Mouse (Mus musculus) left cerebral cortex, adult 2 months (tissue): ENCODE data around the gene Ccn1. TPM values are rescaled to one million over a fixed set of nuclear protein-coding genes. Genes with fewer than 3 reads are reported as not detected.

Source experiments
- DNase-seq, 2 experiments: peaks; one replicate each; pipeline ENCODE4 v3.0.0; 2021 to 2022; ENCODE audit warnings: low spot score in 2 of 2, mixed read lengths in 1 of 2; ENCODE audit errors: extremely low spot score in 1 of 2
- H3K27ac ChIP-seq: fragments of 200-600 bp; 2 replicates; pipeline ENCODE4 v1.8.1; 2022
- H3K4me3 ChIP-seq: fragments of 200-600 bp; 2 replicates; pipeline ENCODE4 v1.8.1; 2022
- CTCF ChIP-seq: fragments of 200-600 bp; IDR thresholded peaks from 2 replicates; pipeline ENCODE4 v1.8.1; 2022; ENCODE audit warnings: antibody characterized with exemption, mild to moderate bottlenecking, moderate library complexity
- intact Hi-C: fragments of 180-260 bp; cut with DNase I; formaldehyde crosslinking; loops from one replicate; pipeline ENCODE4 v1.15.1; 2025
- long read RNA-seq, 2 experiments: library from polyadenylated mRNA; stranded (forward); transcript quantifications; one replicate each; pipeline ENCODE4 v2.0.0; 2021; ENCODE audit warnings: borderline mapping rate in 2 of 2
- total RNA-seq, 2 experiments: library from RNA; stranded (reverse); gene quantifications; 2 replicates each; pipeline ENCODE4 v1.2.3; 2021

Gene Ccn1
- total RNA-seq = 10 to 100 TPM in 1 of 2 experiments, 1 to 10 TPM in 1; 7.8 to 12.6 TPM
- long read RNA-seq, experiment 1, transcript Ccn1-201 (5 exons, 2,019 nt) = major isoform, 7 of 8 reads
- long read RNA-seq, experiment 1, partial matches to known transcripts = 0 of 8 reads
- long read RNA-seq, experiment 1, other reads (novel, unspliced or antisense) = 1 of 8 reads
- long read RNA-seq, experiment 2, transcript Ccn1-201 (5 exons, 2,019 nt) = major isoform, 7 of 9 reads
- long read RNA-seq, experiment 2, partial matches to known transcripts = 1 of 9 reads
- long read RNA-seq, experiment 2, other reads (novel, unspliced or antisense) = 1 of 9 reads

DNA sequence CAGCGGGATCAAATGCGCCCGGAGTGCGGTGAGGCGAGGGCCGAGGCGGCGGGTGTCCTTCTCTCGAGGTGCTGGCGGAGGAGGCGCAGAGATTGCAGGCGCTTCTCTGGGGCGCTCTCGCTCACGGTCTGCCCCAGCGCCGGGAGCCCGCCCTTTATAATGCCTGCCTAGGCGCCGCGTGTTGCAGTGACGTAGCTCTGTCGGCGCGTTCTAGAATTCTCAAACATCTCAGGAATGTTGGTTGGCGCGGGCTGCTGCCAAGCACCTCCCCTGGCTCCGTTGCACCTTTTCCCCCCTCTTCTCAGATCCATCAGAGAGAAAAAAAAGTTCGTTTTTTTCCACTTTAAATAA, at the start of gene Ccn1:
TSS of gene Ccn1 (minus strand) at position 130 of the 351 bp plus-strand sequence.
- intact Hi-C loops = loop anchor here (2.0 to 5.0 kb wide), 4 partner anchors 57 to 257 kb away; partner anchors contain the start of gene Znhit6

GRCm38 (mm10) chr3:145693361-145693760, 43.6 kb upstream of the Ccn1 start:
- intact Hi-C loops = no loop called here
- TF ChIP-seq CTCF = no peak
- no peak overlapping the region for H3K27ac ChIP-seq
- DNase-seq = no peak
- H3K4me3 ChIP-seq = no peak overlapping the region

More for the DNA sequence above, at the start of gene Ccn1:
- no peak for TF ChIP-seq CTCF
- Histone ChIP-seq H3K4me3 (peak within 1 kb of the TSS; percentile 62), H3K27ac (peak within 1 kb of the TSS; percentile 38)
- DNase-seq = peak; percentile 64 to 72

- TF ChIP-seq CTCF = no peak
- intact Hi-C loops = no loop called here
- no peak for DNase-seq
- Histone ChIP-seq H3K4me3 (no peak overlapping the region), H3K27ac (no peak overlapping the region)
Observed at GRCm38 (mm10) chr3:145692037-145692436, 42.3 kb upstream of the Ccn1 start.

GRCm38 (mm10) chr3:145691415-145691814, 41.6 kb upstream of the Ccn1 start:
- Histone ChIP-seq H3K27ac (no peak overlapping the region), H3K4me3 (no peak overlapping the region)
- no peak for DNase-seq
- intact Hi-C loops = no loop called here
- no peak for TF ChIP-seq CTCF

GRCm38 (mm10) chr3:145689271-145689670, 39.5 kb upstream of the Ccn1 start:
- H3K27ac ChIP-seq = no peak overlapping the region
- DNase-seq = no peak
- intact Hi-C loops = no loop called here
- H3K4me3 ChIP-seq = no peak overlapping the region
- TF ChIP-seq CTCF = no peak

GRCm38 (mm10) chr3:145687836-145688235, 38.1 kb upstream of the Ccn1 start:
- intact Hi-C loops = no loop called here
- no peak for DNase-seq
- Histone ChIP-seq H3K27ac (no peak overlapping the region), H3K4me3 (no peak overlapping the region)
- no peak for TF ChIP-seq CTCF

- TF ChIP-seq CTCF = no peak
- Histone ChIP-seq H3K4me3 (no peak overlapping the region), H3K27ac (no peak overlapping the region)
- intact Hi-C loops = no loop called here
- DNase-seq = no peak
Observed at GRCm38 (mm10) chr3:145684604-145685441, 35.0 kb upstream of the Ccn1 start.

DNA sequence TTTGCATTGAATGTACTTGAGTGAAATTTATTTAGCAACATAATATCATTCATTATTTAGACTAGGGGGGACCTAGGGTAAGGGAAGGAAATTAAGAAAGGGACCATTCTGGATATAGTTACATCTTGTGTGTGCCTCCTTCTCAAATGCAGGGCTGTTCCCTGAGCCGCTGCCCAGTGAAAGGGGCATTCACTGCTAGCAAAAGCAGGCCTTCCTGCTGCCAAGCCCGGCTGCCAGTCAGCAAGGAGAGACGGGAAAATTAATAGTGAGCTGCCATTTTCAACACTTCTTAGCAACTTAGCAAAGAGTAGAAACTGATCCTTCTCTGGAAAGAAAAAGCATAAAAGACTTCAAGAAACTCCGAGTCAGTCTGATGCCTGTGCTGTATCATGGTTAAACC, 34.4 kb upstream of the Ccn1 start:
- intact Hi-C loops = no loop called here
- no peak overlapping the region for H3K27ac ChIP-seq
- no peak overlapping the region for H3K4me3 ChIP-seq
- no peak for TF ChIP-seq CTCF
- no peak for DNase-seq

DNA sequence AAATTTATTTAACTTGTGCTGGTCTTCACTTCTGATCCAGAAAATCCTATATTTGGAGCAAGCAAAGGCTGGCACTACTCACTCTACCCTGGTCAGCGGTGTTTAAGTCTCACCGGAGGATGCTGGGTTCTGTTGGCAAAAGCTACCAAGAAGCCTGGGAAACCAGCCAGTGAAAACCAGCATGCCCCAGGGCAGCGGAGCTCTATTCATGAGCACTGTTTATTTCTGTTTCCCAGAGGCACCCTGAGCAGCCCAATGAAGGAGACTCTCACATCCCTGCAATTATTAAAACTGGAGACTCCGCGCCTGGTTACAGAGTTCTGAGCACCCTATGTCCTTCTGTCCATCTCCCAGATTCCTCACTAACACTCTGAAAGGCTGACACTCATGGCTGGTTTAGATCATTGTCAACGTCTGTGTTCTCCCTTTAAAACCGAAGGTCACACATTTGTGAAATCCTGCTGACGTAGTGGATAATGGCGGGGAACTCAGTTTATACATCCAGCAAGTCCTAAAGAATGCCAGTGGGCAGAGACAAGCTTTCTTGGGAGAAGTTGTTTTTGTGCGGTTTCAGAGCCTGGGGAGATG, 31.7 kb upstream of the Ccn1 start:
- no peak for TF ChIP-seq CTCF

DNA sequence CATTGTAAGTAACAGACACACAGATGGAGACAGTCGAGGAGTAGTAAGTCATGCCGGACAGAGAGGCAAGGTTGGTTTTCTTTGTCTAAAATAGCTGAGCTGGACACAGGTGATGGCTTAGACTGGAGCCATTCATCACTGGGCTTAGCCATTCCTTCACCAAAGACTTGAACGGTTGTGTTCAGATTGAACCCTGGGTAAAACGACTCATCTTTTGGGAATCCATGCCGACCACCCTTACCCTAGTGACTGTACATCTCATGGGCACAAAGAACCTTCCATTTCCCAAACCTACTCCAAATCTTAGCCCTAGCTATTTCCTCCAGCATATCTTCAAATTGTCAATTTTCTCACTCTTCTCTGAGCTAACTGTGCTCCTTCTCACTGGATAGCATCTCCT, 30.9 kb upstream of the Ccn1 start:
- intact Hi-C loops = no loop called here
- TF ChIP-seq CTCF = no peak
- no peak for DNase-seq
- Histone ChIP-seq H3K4me3 (no peak overlapping the region), H3K27ac (no peak overlapping the region)

More for the DNA sequence above, 31.7 kb upstream of the Ccn1 start:
- Histone ChIP-seq H3K4me3 (no peak overlapping the region), H3K27ac (peak overlapping the region; percentile 69; the same call in 1 of the 2 replicates)
- peak in 1 of 2 experiments; percentile 35 for DNase-seq
- intact Hi-C loops = no loop called here

GRCm38 (mm10) chr3:145676212-145676611, 26.4 kb upstream of the Ccn1 start:
- no peak for TF ChIP-seq CTCF
- no peak for DNase-seq
- intact Hi-C loops = no loop called here

GRCm38 (mm10) chr3:145674815-145675214, 25.0 kb upstream of the Ccn1 start:
- intact Hi-C loops = no loop called here
- no peak overlapping the region for H3K27ac ChIP-seq
- TF ChIP-seq CTCF = no peak
- no peak overlapping the region for H3K4me3 ChIP-seq
- no peak for DNase-seq

More at GRCm38 (mm10) chr3:145676212-145676611, 26.4 kb upstream of the Ccn1 start:
- Histone ChIP-seq H3K4me3 (no peak overlapping the region), H3K27ac (no peak overlapping the region)
